Mouse (Mus musculus) ES-E14 (cell line): ENCODE data around the gene Fli1.

ENCODE experiments used
- CHD2 ChIP-seq: IDR thresholded peaks from 2 replicates; pipeline ENCODE4 v1.6.1; 2014; ENCODE audit warnings: mild to moderate bottlenecking, low read depth, low read length, inconsistent platforms
- HCFC1 ChIP-seq: IDR thresholded peaks from 2 replicates; pipeline ENCODE4 v1.6.1; 2012; ENCODE audit warnings: low read length, inconsistent platforms, borderline replicate concordance; ENCODE audit not compliant: insufficient read depth
- MAFK ChIP-seq: IDR thresholded peaks from 2 replicates; pipeline ENCODE4 v1.6.1; 2014; ENCODE audit warnings: mild to moderate bottlenecking, low read depth, low read length, inconsistent platforms; ENCODE audit not compliant: insufficient read depth
- ZC3H11A ChIP-seq: IDR thresholded peaks from 2 replicates; pipeline ENCODE4 v1.6.1; 2012; ENCODE audit warnings: low read depth, mild to moderate bottlenecking, inconsistent platforms, low read length, borderline replicate concordance
- ZNF384 ChIP-seq: IDR thresholded peaks from 2 replicates; pipeline ENCODE4 v1.6.1; 2012; ENCODE audit warnings: low read depth, low read length, inconsistent platforms

GRCm38 (mm10) chr9:32562837-32563236 lies 20.2 kb upstream of the Fli1 start:
- TF ChIP-seq HCFC1 (no peak), ZNF384 (no peak), CHD2 (no peak), MAFK (no peak), ZC3H11A (no peak)
